Mouse (Mus musculus) MEL (cell line): ENCODE data around the gene Spata31d1a. TPM values are rescaled to one million over a fixed set of nuclear protein-coding genes. Genes with fewer than 3 reads are reported as not detected.
"Not testable (repeated sequence)": the region's sequence is repeated elsewhere in the genome, so short reads cannot be mapped to it uniquely, and the experiment has no call there.

Experiments
- DNase-seq: peaks from one replicate; pipeline ENCODE4 v3.0.0; 2011; ENCODE audit warnings: low read depth, low spot score
- H3K27ac ChIP-seq: 2 replicates; pipeline ENCODE4 v1.5.1; 2012; ENCODE audit warnings: low read depth, mild to moderate bottlenecking, control low read depth, low read length, moderate library complexity; ENCODE audit not compliant: control insufficient read depth
- H3K27me3 ChIP-seq, 2 experiments: fragments of 150-350 bp in 1 of 2; sonication (generic) in 1 of 2; 2 replicates each; pipeline ENCODE4 v1.6.1; 2012; ENCODE audit warnings: low read length in 2 of 2, mild to moderate bottlenecking in 2 of 2, improper control_type of control experiment in 1 of 2, moderate library complexity in 1 of 2; ENCODE audit not compliant: insufficient read depth in 2 of 2, control insufficient read depth in 1 of 2
- H3K36me3 ChIP-seq, 2 experiments: 2 replicates each; pipeline ENCODE4 v1.6.1; 2012 to 2014; ENCODE audit warnings: low read length in 2 of 2, improper control_type of control experiment in 1 of 2, inconsistent platforms in 1 of 2, mild to moderate bottlenecking in 1 of 2; ENCODE audit not compliant: insufficient read depth in 2 of 2, control insufficient read depth in 1 of 2
- H3K4me1 ChIP-seq, 2 experiments: fragments of 150-350 bp in 1 of 2; sonication (generic) in 1 of 2; 2 replicates each; pipeline ENCODE4 v1.6.1; 2012; ENCODE audit warnings: low read length in 2 of 2, improper control_type of control experiment in 1 of 2, mild to moderate bottlenecking in 1 of 2; ENCODE audit not compliant: insufficient read depth in 2 of 2, control insufficient read depth in 1 of 2
- H3K4me3 ChIP-seq, 2 experiments: fragments of 150-350 bp in 1 of 2; sonication (generic) in 1 of 2; 2 replicates each; pipeline ENCODE4 v1.5.1; 2012; ENCODE audit warnings: low read depth in 2 of 2, low read length in 2 of 2, mild to moderate bottlenecking in 2 of 2, moderate library complexity in 2 of 2, control low read depth in 1 of 2, improper control_type of control experiment in 1 of 2; ENCODE audit not compliant: control insufficient read depth in 1 of 2, insufficient read depth in 1 of 2
- H3K79me2 ChIP-seq: 2 replicates; pipeline ENCODE4 v1.6.1; 2012; ENCODE audit warnings: mild to moderate bottlenecking, low read length, moderate library complexity; ENCODE audit not compliant: control insufficient read depth, poor library complexity, insufficient read depth
- H3K9ac ChIP-seq: 2 replicates; pipeline ENCODE4 v1.6.1; 2012; ENCODE audit warnings: low read depth, mild to moderate bottlenecking, control low read depth, low read length, moderate library complexity; ENCODE audit not compliant: control insufficient read depth, poor library complexity, severe bottlenecking
- H3K9me3 ChIP-seq: fragments of 150-350 bp; sonication (generic); replicated peaks from 2 replicates; pipeline ENCODE4 v1.6.1; 2012; ENCODE audit warnings: mild to moderate bottlenecking, low read length, improper control_type of control experiment, moderate library complexity; ENCODE audit not compliant: insufficient read depth
- CHD2 ChIP-seq: IDR thresholded peaks from 2 replicates; pipeline ENCODE4 v1.6.1; 2011; ENCODE audit warnings: low read length, improper control_type of control experiment
- E2F4 ChIP-seq: IDR thresholded peaks from 2 replicates; pipeline ENCODE4 v1.6.1; 2011; ENCODE audit warnings: low read depth, low read length, improper control_type of control experiment, borderline replicate concordance
- ETS1 ChIP-seq: IDR thresholded peaks from 2 replicates; pipeline ENCODE4 v1.6.1; 2012; ENCODE audit warnings: low read depth, mild to moderate bottlenecking, inconsistent platforms, low read length, improper control_type of control experiment, moderate library complexity
- GABPA ChIP-seq: IDR thresholded peaks from 2 replicates; pipeline ENCODE4 v1.6.1; 2012; ENCODE audit warnings: low read depth, mild to moderate bottlenecking, inconsistent platforms, low read length, improper control_type of control experiment, moderate library complexity
- JUND ChIP-seq: IDR thresholded peaks from 2 replicates; pipeline ENCODE4 v1.6.1; 2011; ENCODE audit warnings: low read depth, mild to moderate bottlenecking, improper control_type of control experiment, low read length
- MAZ ChIP-seq: IDR thresholded peaks from 2 replicates; pipeline ENCODE4 v1.6.1; 2012; ENCODE audit warnings: low read depth, mild to moderate bottlenecking, inconsistent platforms, low read length, improper control_type of control experiment
- MXI1 ChIP-seq: IDR thresholded peaks from 2 replicates; pipeline ENCODE4 v1.6.1; 2011; ENCODE audit warnings: mild to moderate bottlenecking, low read depth, low read length, improper control_type of control experiment
- POLR2AphosphoS2 ChIP-seq: IDR thresholded peaks from 2 replicates; pipeline ENCODE4 v1.6.1; 2011; ENCODE audit warnings: low read length, improper control_type of control experiment
- POLR2AphosphoS5 ChIP-seq: IDR thresholded peaks from 2 replicates; pipeline ENCODE4 v1.6.1; 2012; ENCODE audit warnings: low read depth, borderline replicate concordance, mild to moderate bottlenecking, inconsistent platforms, low read length, moderate library complexity, mixed read lengths
- TCF12 ChIP-seq: IDR thresholded peaks from 2 replicates; pipeline ENCODE4 v1.6.1; 2014; ENCODE audit warnings: low read depth, mild to moderate bottlenecking, inconsistent platforms, low read length, improper control_type of control experiment, moderate library complexity
- UBTF ChIP-seq: IDR thresholded peaks from 2 replicates; pipeline ENCODE4 v1.6.1; 2012; ENCODE audit warnings: low read depth, mild to moderate bottlenecking, inconsistent platforms, low read length, improper control_type of control experiment, moderate library complexity, borderline replicate concordance; ENCODE audit not compliant: insufficient read depth
- polyA plus RNA-seq, 2 experiments: library from polyadenylated mRNA; stranded (reverse) in 1 of 2; unstranded in 1 of 2; fragments of >175 nt in 1 of 2; fragments of >200 nt in 1 of 2; gene quantifications; 2 replicates each; pipeline versions ENCODE4 v1.2.1 to v1.2.4; 2012; ENCODE audit warnings: low replicate concordance in 2 of 2, low read depth in 1 of 2; ENCODE audit not compliant: insufficient read length in 2 of 2, insufficient read depth in 1 of 2, missing spikeins in 1 of 2
- total RNA-seq: library from RNA; depleted of rRNA; stranded (reverse); fragments of 300-350 nt; gene quantifications from 2 replicates; pipeline ENCODE4 v1.2.3, GENCODE M21; 2012

Spata31d1a gene
- total and polyA plus RNA-seq, 3 experiments, result 0.03 TPM; not detected in 2

- Histone ChIP-seq H3K36me3 (no peaks in the 10 kb centered on the region), H3K4me3 (no peak overlapping the region)
- TF ChIP-seq UBTF, result no peak
- TF ChIP-seq, all 39 proteins: peak for 0
- peaks cover 0 to 11% of the 10 kb centered on the region in 2 experiments for H3K27me3 ChIP-seq
- DNase-seq, result no peak
- no peaks in the 10 kb centered on the region for H3K9me3 ChIP-seq
- H3K4me1 ChIP-seq, result no peaks in the 10 kb centered on the region
- no peak overlapping the region for H3K27ac ChIP-seq
- H3K9ac ChIP-seq, result no peak overlapping the region
- no peaks in the 10 kb centered on the region for H3K79me2 ChIP-seq
Observed at GRCm38 (mm10) chr13:59704562-59704961, 5.6 kb downstream of the Spata31d1a start.

GRCm38 (mm10) chr13:59703514-59703913 is 6.6 kb downstream of the Spata31d1a start:
- H3K9ac ChIP-seq, result no peak overlapping the region
- H3K4me1 ChIP-seq, result no peaks in the 10 kb centered on the region
- peaks cover 0 to 10% of the 10 kb centered on the region in 2 experiments for H3K27me3 ChIP-seq
- no peak overlapping the region for H3K4me3 ChIP-seq
- no peak overlapping the region for H3K27ac ChIP-seq
- no peaks in the 10 kb centered on the region for H3K9me3 ChIP-seq
- no peak for DNase-seq
- no peaks in the 10 kb centered on the region for H3K36me3 ChIP-seq
- TF ChIP-seq POLR2AphosphoS5 (no peak), POLR2AphosphoS2 (no peak), GABPA (no peak), E2F4 (no peak), TCF12 (no peak), ETS1 (no peak)
- H3K79me2 ChIP-seq, result no peaks in the 10 kb centered on the region

GRCm38 (mm10) chr13:59700137-59700536 is 10.0 kb downstream of the Spata31d1a start:
- not testable (repeated sequence) for H3K27ac ChIP-seq, DNase-seq, H3K36me3 ChIP-seq, H3K4me1 ChIP-seq, H3K79me2 ChIP-seq, H3K9me3 ChIP-seq, H3K4me3 ChIP-seq, H3K27me3 ChIP-seq, H3K9ac ChIP-seq

- TF ChIP-seq E2F4 (no peak), JUND (no peak), CHD2 (no peak), MAZ (no peak), MXI1 (no peak)
- no peak for DNase-seq
- no peak overlapping the region for H3K27ac ChIP-seq
- H3K4me3 ChIP-seq, result no peak overlapping the region
- no peaks in the 10 kb centered on the region for H3K4me1 ChIP-seq
- peaks cover 0 to 10% of the 10 kb centered on the region in 2 experiments; a peak in 2 of 4 replicates for H3K27me3 ChIP-seq
- H3K79me2 ChIP-seq, result no peaks in the 10 kb centered on the region
- H3K9ac ChIP-seq, result no peak overlapping the region
- no peaks in the 10 kb centered on the region for H3K36me3 ChIP-seq
- no peaks in the 10 kb centered on the region for H3K9me3 ChIP-seq
Observed at GRCm38 (mm10) chr13:59699131-59699530, 11.0 kb downstream of the Spata31d1a start.
